Mouse (Mus musculus): ENCODE results near the gene Irf9.

Gene Irf9

GRCm38 (mm10) chr14:55605743-55606459 is 2.5 kb downstream of the Irf9 start:
- in situ Hi-C loops (cut with MboI, MseI): no loop called here

DNA sequence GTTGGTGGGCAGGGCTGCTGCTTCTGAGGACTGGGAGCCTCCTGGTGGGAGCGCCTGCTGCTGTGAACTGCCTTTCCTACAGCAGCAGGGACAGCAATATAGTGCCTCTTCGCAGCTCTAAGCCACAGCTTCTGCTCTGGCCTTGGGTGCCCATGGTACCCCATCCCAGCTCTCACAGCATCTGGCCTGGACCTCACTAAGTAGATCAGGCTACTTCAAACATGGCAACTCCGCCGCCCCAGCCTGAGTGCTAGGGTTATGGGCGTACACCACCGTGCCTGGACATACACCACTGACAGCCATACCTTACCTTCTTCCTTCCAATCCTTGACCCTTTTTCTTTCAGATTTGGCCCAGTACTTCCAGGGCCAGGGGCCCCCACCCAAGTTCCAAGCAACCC is 5.0 kb downstream of the Irf9 start:
- in situ Hi-C loops (cut with MboI, MseI): no loop called here

- in situ Hi-C loops (cut with MboI, MseI): no loop called here
These were observed 10.0 kb downstream of the Irf9 start for GRCm38 (mm10) chr14:55613346-55613745.

GRCm38 (mm10) chr14:55614565-55615178 is 11.3 kb downstream of the Irf9 start:
- in situ Hi-C loops (cut with MboI, MseI): no loop called here

DNA sequence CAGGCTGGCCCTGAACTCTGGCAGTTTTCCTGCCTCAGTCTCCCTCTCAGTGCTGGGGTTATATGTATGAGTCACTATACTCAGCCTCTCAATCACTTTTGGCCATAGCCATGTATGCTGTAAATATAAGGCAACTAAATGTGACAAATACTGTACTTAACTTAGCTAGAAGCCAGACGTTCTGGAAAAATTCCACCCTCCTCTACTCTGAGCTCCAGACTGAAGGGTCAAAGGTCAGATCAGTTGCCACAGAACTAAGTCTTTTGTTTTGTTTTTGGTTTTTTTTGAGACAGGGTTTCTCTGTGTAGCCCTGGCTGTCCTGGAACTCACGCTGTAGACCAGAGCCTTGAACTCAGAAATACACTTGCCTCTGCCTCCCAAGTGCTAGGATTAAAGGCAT is 12.5 kb downstream of the Irf9 start:
- in situ Hi-C loops (cut with MboI, MseI): no loop called here

DNA sequence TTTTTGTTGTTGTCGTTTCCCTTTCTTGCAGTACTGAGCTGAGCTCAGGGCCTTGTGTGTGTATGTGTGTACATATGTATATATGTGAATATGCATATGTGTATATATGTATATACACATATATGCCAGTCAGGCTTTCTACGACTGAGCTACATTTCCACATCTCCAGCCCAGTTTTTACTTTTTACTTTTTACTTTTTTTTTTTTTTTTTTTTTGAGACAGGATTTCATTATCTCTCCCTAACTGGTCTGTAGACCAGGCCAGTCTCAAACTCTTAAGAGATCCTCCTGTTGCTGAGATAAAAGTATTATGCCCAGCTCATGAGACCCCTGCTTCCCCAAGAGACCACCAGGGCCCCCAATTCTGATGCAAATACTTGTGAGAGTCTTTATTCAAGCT is 13.5 kb downstream of the Irf9 start:
- in situ Hi-C loops (cut with MboI, MseI): no loop called here

DNA sequence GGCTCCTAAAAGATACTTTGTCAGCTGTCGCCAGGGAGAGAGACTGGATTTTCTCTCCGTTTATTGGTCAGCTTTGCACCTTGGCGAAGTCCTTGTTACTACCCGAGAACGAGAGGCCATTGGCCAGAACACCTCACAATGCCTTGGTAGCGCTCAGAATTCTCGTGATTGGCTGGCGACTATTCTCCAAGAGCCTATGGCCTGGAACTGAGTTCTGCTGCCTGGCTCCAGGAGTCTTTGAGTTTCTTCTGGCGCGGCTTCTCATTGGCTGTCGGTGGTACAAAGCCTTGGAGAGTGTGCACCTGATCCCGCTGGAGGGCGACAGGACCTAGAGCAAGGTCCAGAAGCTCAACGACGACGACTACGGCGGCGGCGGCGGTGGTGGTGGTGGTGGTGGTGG is 14.5 kb downstream of the Irf9 start, which contains the start of gene Rec8:
TSS of gene Rec8 (plus strand) at position 216 of the 400 bp plus-strand sequence.
- in situ Hi-C loops (cut with MboI, MseI): no loop called here

- in situ Hi-C loops (cut with MboI, MseI): no loop called here
These were observed 15.3 kb downstream of the Irf9 start for GRCm38 (mm10) chr14:55618486-55619195.

DNA sequence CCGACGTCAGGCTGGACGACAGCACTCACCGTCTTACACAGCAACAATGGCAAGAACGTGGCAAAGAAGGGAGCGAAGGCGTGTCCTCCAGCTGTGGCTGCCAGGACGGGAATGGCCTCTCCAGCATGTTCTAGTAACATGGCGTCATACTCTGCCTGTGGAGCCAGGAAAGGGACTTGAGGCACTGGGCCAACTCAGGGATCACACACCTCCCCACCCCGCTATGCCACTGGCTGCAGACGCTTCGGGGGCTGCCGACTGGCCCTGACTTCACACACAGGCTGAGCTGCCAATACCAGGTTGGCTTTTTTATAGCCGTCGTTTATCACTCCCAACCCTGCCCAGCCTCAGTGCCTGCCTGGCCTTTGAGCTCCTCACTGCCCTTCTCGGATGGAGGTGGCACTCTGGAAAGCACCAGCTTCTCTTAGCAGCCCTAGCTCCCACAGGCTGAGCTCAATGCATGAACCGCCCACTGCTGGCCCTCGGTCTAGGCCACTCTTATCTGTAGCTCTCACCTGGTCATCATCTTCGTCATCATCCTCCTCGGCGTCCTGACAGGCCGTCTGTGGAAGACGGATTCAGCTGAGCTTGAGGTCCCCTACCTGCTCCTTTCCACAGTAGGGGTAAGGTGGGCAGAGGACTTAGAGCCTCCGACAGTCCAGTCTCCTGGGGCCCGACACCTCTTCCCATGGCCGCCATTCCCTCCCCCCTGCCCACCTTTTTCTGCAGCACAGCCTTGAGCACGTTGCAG is 24.9 kb downstream of the Irf9 start:
- in situ Hi-C loops (cut with MboI, MseI): no loop called here

GRCm38 (mm10) chr14:55629312-55629711 is 25.9 kb downstream of the Irf9 start:
- in situ Hi-C loops (cut with MboI, MseI): no loop called here

DNA sequence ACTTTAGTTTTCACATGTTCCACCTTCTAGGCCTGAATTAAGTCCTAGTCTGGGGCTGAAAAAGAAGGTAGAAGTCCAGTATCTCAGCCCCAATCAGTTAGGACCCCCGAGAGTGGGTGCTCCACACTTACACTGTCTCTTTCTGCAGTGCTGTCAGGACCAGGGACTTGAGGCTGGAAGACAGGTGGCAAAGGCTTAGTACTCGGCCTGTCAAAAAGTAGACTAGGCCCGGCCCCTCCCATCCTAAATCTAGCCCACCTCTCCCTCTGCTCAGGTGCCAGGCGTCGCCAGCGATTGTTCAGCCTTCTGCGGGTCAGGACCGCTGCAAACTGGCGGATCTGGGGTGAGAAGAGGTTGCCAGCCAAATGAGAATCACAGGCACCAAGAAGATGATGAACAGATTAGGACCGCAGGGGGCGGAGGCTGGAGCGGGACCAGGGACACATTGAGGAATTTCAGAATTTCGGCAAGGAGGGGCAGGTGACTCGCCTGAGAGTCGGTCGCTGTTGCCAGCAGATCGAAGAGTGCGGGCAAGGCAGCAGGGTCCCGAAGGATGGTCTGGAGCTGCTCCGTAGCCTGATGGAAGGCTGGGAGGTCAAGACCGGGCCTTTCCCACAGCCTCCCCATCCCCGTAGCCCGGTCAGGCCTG is 31.6 kb downstream of the Irf9 start:
- in situ Hi-C loops (cut with MboI, MseI): no loop called here

- in situ Hi-C loops (cut with MboI, MseI): no loop called here
These were observed 32.2 kb downstream of the Irf9 start, which contains the start of gene Ipo4 for GRCm38 (mm10) chr14:55635523-55636007. Gene Ipo4, minus strand, starts transcription at chr14:55635957.

GRCm38 (mm10) chr14:55637795-55638194 is 34.4 kb downstream of the Irf9 start, which contains the start of gene Gm49378:
Gene Gm49378, minus strand, starts transcription at chr14:55637895.
- in situ Hi-C loops (cut with MboI, MseI): no loop called here

- in situ Hi-C loops (cut with MboI, MseI): no loop called here
These were observed 37.4 kb downstream of the Irf9 start for GRCm38 (mm10) chr14:55640816-55641215.

DNA sequence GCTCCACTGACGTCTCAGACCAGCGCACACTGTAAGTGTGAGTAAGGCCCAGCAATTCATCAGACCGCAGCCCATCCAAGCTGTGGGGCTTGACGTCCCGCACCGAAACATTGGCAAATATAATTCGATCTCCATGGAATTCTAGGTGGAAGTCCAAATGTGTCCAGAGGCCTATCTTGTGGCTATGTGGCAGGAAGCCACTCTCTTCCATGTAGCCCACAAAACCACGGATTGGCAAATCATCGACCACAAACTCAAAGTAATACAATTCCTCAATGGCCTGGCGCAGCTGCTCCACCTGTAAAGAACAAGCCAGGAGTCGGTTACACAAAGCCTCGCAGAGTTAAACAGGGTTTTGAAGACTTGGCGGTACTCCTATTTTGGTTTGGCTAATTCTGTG is 37.9 kb downstream of the Irf9 start:
- in situ Hi-C loops (cut with MboI, MseI): no loop called here

GRCm38 (mm10) chr14:55642679-55643059 is 39.3 kb downstream of the Irf9 start:
- in situ Hi-C loops (cut with MboI, MseI): no loop called here

DNA sequence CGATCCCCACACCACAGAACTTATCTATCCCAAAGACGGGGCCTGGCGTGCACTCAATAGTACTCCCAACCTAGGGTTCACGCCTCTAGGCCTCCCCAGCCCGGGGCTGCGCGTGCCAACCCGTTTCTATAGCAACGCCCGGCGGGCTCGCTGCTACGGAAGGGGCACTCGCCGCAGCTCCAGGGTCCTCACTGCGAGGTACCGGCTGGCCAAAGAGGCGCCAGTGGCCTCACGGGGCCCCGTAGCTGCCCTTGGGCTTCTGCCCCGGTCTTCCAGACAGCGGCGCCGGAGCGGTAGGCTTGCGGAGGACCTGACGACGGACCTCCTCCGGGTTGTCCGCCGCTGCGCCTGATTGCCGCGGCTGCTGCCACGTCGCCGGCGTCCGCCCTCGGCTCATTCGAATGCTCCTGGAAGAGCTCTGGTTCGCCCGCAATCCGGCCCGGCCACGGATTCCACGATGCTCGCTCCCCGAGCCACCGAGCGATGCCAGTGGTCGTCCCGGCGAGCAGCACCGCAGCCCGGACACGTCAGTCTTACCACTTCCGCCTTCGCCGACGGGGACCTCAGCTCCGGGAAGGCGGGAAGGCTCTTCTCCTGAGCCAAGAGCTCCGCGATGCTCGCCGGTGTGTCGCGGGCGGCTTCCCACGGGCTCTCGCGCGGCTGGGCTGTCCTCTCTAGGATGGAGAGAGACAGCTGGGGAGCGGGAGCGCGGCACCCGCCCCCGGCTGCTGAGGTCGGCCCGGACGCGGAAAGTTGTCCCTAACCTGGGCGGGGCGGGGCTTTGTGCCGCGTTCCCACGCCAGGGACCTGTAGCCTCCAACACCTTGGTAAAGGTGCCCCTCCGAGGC is 39.9 kb downstream of the Irf9 start, which contains the start of gene Tm9sf1:
TSS of gene Tm9sf1 (minus strand) at position 747 of the 848 bp plus-strand sequence.
- in situ Hi-C loops (cut with MboI, MseI): no loop called here

DNA sequence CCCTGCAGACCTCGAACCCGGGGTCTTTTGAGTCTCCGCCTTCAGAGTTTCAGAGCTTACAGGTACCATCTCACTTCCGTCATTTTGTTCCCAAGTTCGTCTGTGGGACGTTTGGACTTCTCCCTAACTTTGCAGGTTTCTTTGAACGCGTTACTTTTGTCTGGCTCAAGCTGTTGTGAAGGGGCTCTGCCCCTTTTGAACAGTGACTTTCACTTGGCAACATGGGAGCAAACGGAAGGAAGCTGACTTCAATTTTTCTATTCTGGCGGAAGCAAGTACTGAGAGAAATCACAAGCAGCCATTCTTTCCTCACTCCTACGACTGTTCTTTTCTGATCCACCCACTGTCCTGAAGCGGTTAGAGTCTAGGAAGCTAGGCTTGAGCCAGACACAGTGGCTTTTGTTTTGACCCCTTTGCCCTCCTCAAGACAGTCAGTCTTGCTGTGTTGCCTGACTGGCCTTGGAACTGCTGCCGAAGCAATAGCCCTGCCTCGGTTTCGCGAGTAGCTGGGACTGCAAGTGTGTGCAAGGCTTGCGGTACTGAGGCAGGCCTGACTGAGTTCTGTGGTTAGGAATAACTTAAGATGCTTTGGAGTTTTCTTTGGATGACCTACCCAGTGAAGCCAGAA is 41.0 kb downstream of the Irf9 start:
- in situ Hi-C loops (cut with MboI, MseI): no loop called here

GRCm38 (mm10) chr14:55649884-55650283 is 46.5 kb downstream of the Irf9 start, which contains the start of gene Tssk4:
Gene Tssk4, plus strand, starts transcription at chr14:55650184.
- in situ Hi-C loops (cut with MboI, MseI): no loop called here

DNA sequence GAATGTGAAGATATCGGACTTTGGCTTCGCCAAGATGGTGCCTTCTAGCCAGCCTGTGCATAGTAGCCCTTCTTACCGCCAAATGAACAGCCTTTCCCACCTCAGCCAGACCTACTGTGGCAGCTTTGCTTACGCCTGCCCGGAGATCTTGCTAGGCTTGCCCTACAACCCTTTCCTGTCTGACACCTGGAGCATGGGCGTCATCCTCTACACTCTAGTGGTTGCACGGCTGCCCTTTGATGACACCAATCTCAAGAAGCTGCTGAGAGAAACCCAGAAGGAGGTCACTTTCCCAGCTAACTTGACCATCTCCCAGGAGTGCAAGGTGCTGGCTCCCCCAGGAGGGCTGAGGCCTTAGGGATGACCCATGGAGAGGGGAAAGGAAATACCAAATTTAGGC is 48.2 kb downstream of the Irf9 start:
- in situ Hi-C loops (cut with MboI, MseI): no loop called here
